Mouse (Mus musculus): ENCODE measurements around the gene Senp3. TPM values are rescaled to one million over a fixed set of nuclear protein-coding genes. Genes with fewer than 3 reads are reported as not detected.

The Senp3 gene
- polyA plus RNA-seq, 1 experiment from 2014 or later, result 102 TPM

DNA sequence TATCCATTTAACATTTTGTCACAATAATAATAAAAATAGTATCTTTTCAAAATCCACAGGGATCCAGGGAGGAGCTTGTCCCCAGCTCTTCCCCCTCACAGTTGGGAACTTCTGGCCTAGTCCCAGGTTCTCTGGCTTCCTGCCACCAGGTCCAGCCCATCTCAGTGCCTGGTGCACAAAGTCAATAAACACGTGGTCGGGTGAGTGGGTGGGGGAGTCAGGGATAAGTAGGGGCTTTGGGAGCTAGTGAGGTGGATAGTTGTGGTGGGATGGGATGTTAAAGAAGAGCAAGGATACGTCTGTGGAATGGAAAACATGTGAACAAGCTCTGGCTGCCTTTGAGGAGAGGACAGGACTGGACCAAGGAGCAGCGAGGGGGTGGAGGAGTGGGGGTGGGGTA is 4.5 kb upstream of the Senp3 start:
- no peak for ATAC-seq (ENCODE audit: low FRiP score, low TSS enrichment)
- no peaks in the 10 kb centered on the region for H3K27me3 ChIP-seq (ENCODE audit: control insufficient read depth, insufficient read depth, low read length)
- no peaks in the 10 kb centered on the region for H3K9me3 ChIP-seq (ENCODE audit: control insufficient read depth, low read length)
- H3K4me2 ChIP-seq (replicated peaks; ENCODE audit: low read depth, low read length), result no peak overlapping the region
- no peak overlapping the region for H3K4me3 ChIP-seq (ENCODE audit: low read length)
- 17% methylated on average over 4 of the region's 4 CpGs for WGBS
- H3K27ac ChIP-seq (ENCODE audit: low read depth, low read length), result 0 out of 2 replicates have a peak overlapping the region, but pooled peaks have one; percentile 19
- no peak overlapping the region for H3K9ac ChIP-seq (ENCODE audit: low read depth, low read length)
- H3K4me1 ChIP-seq (ENCODE audit: control insufficient read depth, insufficient read depth, low read length), result peaks cover 23% of the 10 kb centered on the region; the same call in 1 of the 2 replicates
- no peaks in the 10 kb centered on the region for H3K36me3 ChIP-seq (ENCODE audit: control insufficient read depth, insufficient read depth, low read length)

DNA sequence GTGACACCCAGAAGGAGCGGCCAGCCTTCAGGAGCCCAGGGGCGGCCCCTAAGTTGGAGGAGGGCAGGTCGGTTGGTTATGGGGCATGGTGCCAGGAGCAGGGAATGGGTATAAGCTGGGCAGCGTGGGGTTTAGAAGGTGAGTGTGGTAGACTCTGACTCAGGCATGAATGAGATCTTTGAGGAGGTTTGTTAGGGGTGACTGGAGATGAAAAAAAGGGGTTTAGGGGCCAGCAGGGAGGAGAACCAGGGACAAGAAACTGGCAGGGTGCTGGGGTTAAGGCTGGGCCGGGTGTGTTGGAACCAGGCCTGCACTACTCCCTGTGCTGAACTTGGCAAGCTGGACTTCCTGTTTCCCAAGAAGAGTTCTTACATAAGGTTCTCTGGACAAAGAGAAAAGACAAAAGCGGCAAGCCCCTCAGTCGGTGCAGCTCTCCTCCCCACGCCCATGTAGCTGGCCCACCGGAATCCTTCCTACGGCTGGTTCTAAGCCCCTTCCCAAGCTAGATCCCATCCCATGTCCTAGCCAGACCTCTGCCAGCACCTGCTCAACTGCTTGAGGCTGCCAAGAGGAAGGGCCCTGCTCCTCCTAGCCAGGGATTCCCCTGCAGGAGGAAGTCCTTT is 3.8 kb upstream of the Senp3 start, which contains the start of gene Tnfsf13:
Tnfsf13 (minus strand) TSS at position 259 of the 623 bp plus-strand sequence.
- Histone ChIP-seq H3K4me2 (replicated peaks; ENCODE audit: low read depth, low read length) (no peak within 1 kb of the TSS; the same call in 1 of the 2 replicates), H3K9me3 (ENCODE audit: control insufficient read depth, low read length) (no peaks in the 10 kb centered on the region), H3K9ac (ENCODE audit: low read depth, low read length) (no peak within 1 kb of the TSS), H3K4me1 (ENCODE audit: control insufficient read depth, insufficient read depth, low read length) (peaks cover 23% of the 10 kb centered on the region; the same call in 1 of the 2 replicates), H3K4me3 (ENCODE audit: low read length) (no peak within 1 kb of the TSS), H3K27me3 (ENCODE audit: control insufficient read depth, insufficient read depth, low read length) (no peaks in the 10 kb centered on the region), H3K36me3 (ENCODE audit: control insufficient read depth, insufficient read depth, low read length) (no peaks in the 10 kb centered on the region), H3K27ac (ENCODE audit: low read depth, low read length) (peak within 1 kb of the TSS; percentile 47; the same call in 1 of the 2 replicates)
- no peak for ATAC-seq (ENCODE audit: low FRiP score, low TSS enrichment)
- WGBS, result 73% methylated on average over 10 of the region's 10 CpGs

DNA sequence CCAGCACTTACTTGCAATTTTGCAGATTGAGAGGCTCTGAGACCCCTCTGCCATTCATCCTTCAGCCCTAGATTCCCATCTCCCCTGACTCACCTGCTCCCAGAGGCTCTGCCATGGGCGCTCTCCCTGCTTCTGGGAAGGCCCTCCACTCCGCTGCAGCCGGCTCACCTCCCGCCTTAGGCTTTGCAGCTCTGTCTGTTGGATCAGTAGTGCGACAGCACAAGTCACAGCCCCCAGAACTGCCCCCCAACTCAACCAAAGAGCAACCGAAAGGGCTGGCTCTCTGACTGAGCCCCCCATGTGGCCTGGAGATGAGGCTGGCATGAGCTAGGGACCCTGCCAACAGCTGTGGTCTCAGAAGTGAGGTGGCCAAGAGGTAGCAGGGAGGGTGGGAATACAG is 3.1 kb upstream of the Senp3 start:
- no peak for ATAC-seq (ENCODE audit: low FRiP score, low TSS enrichment)
- Histone ChIP-seq H3K27me3 (ENCODE audit: control insufficient read depth, insufficient read depth, low read length) (no peaks in the 10 kb centered on the region), H3K36me3 (ENCODE audit: control insufficient read depth, insufficient read depth, low read length) (peaks cover 5% of the 10 kb centered on the region; the same call in 1 of the 2 replicates), H3K4me1 (ENCODE audit: control insufficient read depth, insufficient read depth, low read length) (peaks cover 28% of the 10 kb centered on the region; the same call in 1 of the 2 replicates), H3K27ac (ENCODE audit: low read depth, low read length) (no peak overlapping the region), H3K4me3 (ENCODE audit: low read length) (no peak overlapping the region), H3K9me3 (ENCODE audit: control insufficient read depth, low read length) (no peaks in the 10 kb centered on the region), H3K4me2 (replicated peaks; ENCODE audit: low read depth, low read length) (no peak overlapping the region), H3K9ac (ENCODE audit: low read depth, low read length) (no peak overlapping the region)
- 86% methylated on average over 6 of the region's 6 CpGs for WGBS

DNA sequence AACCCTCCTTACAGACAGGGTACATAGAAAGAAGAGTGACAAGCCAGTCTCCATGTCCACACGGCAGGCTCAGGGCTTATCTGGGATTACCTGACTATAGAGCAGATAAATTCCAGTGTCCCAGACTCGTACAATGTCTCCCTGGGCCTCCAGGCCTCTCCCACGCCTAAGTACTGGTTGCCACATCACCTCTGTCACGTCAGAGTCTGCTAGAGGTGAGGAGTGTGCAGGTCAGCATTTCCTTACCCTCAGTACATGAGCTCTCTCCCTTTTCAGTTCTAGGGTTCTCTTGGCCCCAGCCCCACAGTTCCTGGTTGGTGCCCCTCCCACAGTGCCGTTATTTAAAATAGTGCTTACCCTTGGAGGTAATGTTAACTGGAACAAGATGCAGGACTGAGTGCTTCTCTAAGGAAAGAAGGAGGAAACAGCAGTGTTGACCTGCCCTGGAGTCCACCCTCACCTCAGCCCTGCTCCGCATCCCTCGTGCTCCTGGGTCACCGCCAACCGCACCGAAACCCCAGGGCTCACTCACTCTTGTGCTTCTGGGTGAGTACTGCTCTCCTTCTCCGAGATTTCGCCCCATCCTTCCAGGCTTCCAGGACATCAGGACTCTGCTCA is 2.4 kb upstream of the Senp3 start:
- WGBS, result 83% methylated on average over 12 of the region's 12 CpGs
- H3K9me3 ChIP-seq (ENCODE audit: control insufficient read depth, low read length), result no peaks in the 10 kb centered on the region
- peaks cover 29% of the 10 kb centered on the region; the same call in 1 of the 2 replicates for H3K4me1 ChIP-seq (ENCODE audit: control insufficient read depth, insufficient read depth, low read length)
- H3K9ac ChIP-seq (ENCODE audit: low read depth, low read length), result no peak overlapping the region
- H3K27me3 ChIP-seq (ENCODE audit: control insufficient read depth, insufficient read depth, low read length), result no peaks in the 10 kb centered on the region
- H3K4me2 ChIP-seq (replicated peaks; ENCODE audit: low read depth, low read length), result no peak overlapping the region
- H3K4me3 ChIP-seq (ENCODE audit: low read length), result no peak overlapping the region
- H3K36me3 ChIP-seq (ENCODE audit: control insufficient read depth, insufficient read depth, low read length), result peaks cover 12% of the 10 kb centered on the region; the same call in 1 of the 2 replicates
- no peak for ATAC-seq (ENCODE audit: low FRiP score, low TSS enrichment)
- H3K27ac ChIP-seq (ENCODE audit: low read depth, low read length), result no peak overlapping the region

DNA sequence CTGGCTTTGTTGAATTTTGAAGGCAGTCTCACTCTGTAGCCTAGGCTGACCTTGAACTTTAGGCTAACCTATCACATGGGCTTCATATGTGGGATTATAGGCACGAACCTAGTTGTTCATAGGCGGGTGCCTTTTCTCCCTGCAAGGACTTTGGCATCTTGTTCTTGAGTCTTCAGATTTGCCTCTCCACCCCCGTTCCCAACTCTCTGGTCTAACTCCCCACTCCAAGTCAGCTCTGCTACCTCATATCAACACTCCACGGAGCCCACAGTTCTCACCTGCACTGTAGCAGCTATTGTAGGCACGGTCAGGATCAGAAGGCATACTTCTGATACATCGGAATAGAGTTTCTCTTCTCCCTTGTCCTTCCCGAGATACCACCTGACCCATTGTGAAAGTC is 1.7 kb upstream of the Senp3 start:
- H3K36me3 ChIP-seq (ENCODE audit: control insufficient read depth, insufficient read depth, low read length), result peaks cover 17% of the 10 kb centered on the region; the same call in 1 of the 2 replicates
- no peak overlapping the region for H3K4me3 ChIP-seq (ENCODE audit: low read length)
- no peaks in the 10 kb centered on the region for H3K27me3 ChIP-seq (ENCODE audit: control insufficient read depth, insufficient read depth, low read length)
- H3K4me1 ChIP-seq (ENCODE audit: control insufficient read depth, insufficient read depth, low read length), result peaks cover 29% of the 10 kb centered on the region; the same call in 1 of the 2 replicates
- H3K4me2 ChIP-seq (replicated peaks; ENCODE audit: low read depth, low read length), result no peak overlapping the region
- H3K9ac ChIP-seq (ENCODE audit: low read depth, low read length), result peak overlapping the region; percentile 40; the same call in 1 of the 2 replicates
- no peaks in the 10 kb centered on the region for H3K9me3 ChIP-seq (ENCODE audit: control insufficient read depth, low read length)
- WGBS, result 82% methylated on average over 7 of the region's 7 CpGs
- peak overlapping the region; percentile 17; the same call in 1 of the 2 replicates for H3K27ac ChIP-seq (ENCODE audit: low read depth, low read length)
- ATAC-seq (ENCODE audit: low FRiP score, low TSS enrichment), result no peak

DNA sequence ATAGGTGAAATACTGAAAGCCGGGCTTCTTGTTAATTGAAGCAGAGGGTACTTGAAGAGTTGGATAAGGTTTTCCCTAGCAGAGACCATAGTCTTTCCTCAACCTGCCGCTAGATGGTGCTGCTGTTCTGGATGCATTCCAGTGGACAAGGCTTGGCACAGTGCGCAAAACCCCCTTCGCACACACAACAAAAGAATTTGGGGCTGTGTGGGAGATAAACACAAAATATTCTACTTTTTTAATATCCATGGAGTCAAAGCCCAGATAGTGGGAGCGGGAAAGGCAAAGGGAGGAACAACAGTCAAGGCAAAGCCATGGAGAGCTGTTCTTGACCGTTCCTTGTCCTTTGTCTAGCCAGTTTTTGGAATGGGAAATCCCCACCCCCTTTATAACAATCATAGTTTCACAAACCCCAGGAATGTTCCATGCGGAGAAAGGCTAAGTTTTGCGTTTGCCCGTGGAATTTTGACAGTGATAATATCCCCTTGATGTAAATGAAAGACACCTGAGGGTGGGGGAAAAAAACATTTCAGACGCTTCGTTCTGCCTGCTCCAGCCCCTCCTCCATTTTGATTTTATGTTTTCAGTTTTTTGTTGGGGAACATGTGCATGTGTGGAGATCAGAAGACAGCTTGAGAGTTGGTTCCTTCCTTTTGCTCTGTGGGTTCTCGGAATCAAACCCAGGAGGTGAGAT is 1.1 kb upstream of the Senp3 start:
- Histone ChIP-seq H3K4me1 (ENCODE audit: control insufficient read depth, insufficient read depth, low read length) (peaks cover 29% of the 10 kb centered on the region; the same call in 1 of the 2 replicates), H3K9ac (ENCODE audit: low read depth, low read length) (peak overlapping the region; percentile 40; the same call in 1 of the 2 replicates), H3K9me3 (ENCODE audit: control insufficient read depth, low read length) (no peaks in the 10 kb centered on the region), H3K27ac (ENCODE audit: low read depth, low read length) (peak overlapping the region; percentile 17; the same call in 1 of the 2 replicates), H3K27me3 (ENCODE audit: control insufficient read depth, insufficient read depth, low read length) (no peaks in the 10 kb centered on the region), H3K36me3 (ENCODE audit: control insufficient read depth, insufficient read depth, low read length) (peaks cover 23% of the 10 kb centered on the region), H3K4me2 (replicated peaks; ENCODE audit: low read depth, low read length) (peak overlapping the region; percentile 72), H3K4me3 (ENCODE audit: low read length) (peak overlapping the region; percentile 83)
- WGBS, result 27% methylated on average over 12 of the region's 12 CpGs
- ATAC-seq (ENCODE audit: low FRiP score, low TSS enrichment), result peak; percentile 29; the same call in 1 of the 2 replicates

DNA sequence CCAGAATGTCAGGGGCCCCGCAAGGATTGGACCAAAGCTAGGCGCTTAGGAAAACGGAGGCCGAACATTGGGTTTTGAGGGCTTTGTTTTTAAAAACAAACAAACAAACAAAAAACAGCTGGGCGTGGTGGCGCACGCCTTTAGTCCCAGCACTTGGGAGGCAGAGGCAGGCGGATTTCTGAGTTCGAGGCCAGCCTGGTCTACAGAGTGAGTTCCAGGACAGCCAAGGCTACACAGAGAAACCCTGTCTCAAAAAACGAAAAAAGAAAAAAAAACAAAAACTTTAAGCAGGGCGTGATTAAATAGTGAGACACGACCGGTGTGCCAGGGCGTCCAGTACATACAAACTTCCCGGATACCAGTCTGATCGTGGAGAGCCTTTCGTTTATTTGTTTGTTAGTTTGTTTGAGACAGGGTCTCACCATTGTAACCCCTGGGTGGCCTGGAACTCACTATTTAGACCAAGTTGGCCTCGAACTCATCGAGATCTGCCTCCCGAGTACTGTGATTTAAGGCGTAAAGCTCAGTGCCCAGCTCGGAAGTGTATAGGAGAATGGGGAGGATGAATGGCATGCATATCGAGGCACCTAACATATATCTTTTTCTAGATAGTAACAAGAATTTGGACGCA is 440 bp upstream of the Senp3 start:
- Histone ChIP-seq H3K9me3 (ENCODE audit: control insufficient read depth, low read length) (no peaks in the 10 kb centered on the region), H3K4me3 (ENCODE audit: low read length) (peak overlapping the region; percentile 83), H3K27ac (ENCODE audit: low read depth, low read length) (peak overlapping the region; percentile 74; the same call in 1 of the 2 replicates), H3K27me3 (ENCODE audit: control insufficient read depth, insufficient read depth, low read length) (no peaks in the 10 kb centered on the region), H3K9ac (ENCODE audit: low read depth, low read length) (peak overlapping the region; percentile 84), H3K4me1 (ENCODE audit: control insufficient read depth, insufficient read depth, low read length) (peaks cover 29% of the 10 kb centered on the region; the same call in 1 of the 2 replicates), H3K36me3 (ENCODE audit: control insufficient read depth, insufficient read depth, low read length) (peaks cover 30% of the 10 kb centered on the region), H3K4me2 (replicated peaks; ENCODE audit: low read depth, low read length) (peak overlapping the region; percentile 72)
- no peak for ATAC-seq (ENCODE audit: low FRiP score, low TSS enrichment)
- 22% methylated on average over 24 of the region's 24 CpGs for WGBS

DNA sequence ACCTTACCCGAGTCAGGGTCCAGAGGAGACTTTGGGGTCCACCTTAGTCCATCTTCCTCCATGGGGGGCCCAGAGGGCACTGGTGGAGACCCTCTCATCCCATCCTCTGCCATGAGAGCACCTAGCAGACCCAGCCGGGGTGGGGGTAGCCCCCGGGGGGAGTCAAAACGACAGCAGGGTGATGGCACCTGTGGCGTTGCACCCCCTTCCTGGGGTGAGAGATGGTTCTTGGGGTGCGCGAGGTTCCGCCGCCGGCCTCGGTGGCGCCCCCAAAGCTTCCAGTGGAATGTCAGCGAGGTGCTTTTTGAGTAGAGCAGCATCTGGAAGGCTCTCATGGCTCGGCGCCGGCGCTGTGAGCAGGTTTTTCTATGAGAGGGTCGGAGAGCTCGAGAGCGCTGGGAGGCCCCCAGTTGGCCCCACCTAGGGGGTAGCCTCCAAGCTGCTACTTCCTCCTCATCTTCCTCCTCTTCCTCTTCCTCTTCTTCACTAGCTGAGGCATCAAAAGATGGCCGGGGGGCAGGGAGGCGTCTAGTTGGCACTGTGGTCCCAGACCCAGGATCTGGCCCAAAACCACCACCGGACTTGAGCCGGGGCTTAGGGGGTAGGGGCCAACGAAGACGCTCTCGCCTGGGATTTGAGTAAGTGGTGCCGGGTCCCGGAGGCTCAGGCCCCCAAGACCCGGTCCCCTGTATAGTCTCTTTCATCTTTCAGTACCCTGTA is 1.6 kb downstream of the Senp3 start:
- peaks cover 13% of the 10 kb centered on the region; the same call in 1 of the 2 replicates for H3K4me1 ChIP-seq (ENCODE audit: control insufficient read depth, insufficient read depth, low read length)
- 94% methylated on average over 29 of the region's 30 CpGs for whole genome bisulfite sequencing
- H3K27me3 ChIP-seq (ENCODE audit: control insufficient read depth, insufficient read depth, low read length), result no peaks in the 10 kb centered on the region
- H3K4me3 ChIP-seq (ENCODE audit: low read length), result peak overlapping the region; percentile 83; the same call in 1 of the 2 replicates
- H3K36me3 ChIP-seq (ENCODE audit: control insufficient read depth, insufficient read depth, low read length), result peaks cover 50% of the 10 kb centered on the region
- H3K9me3 ChIP-seq (ENCODE audit: control insufficient read depth, low read length), result no peaks in the 10 kb centered on the region
- peak overlapping the region; percentile 84 for H3K9ac ChIP-seq (ENCODE audit: low read depth, low read length)
- H3K4me2 ChIP-seq (replicated peaks; ENCODE audit: low read depth, low read length), result peak overlapping the region; percentile 72
- no peak for ATAC-seq (ENCODE audit: low FRiP score, low TSS enrichment)
- H3K27ac ChIP-seq (ENCODE audit: low read depth, low read length), result no peak overlapping the region

All from kidney, embryonic 14.5 days (tissue).